9 mouse cellular contexts compared by ENCODE assay signal in the genomic region with DNA sequence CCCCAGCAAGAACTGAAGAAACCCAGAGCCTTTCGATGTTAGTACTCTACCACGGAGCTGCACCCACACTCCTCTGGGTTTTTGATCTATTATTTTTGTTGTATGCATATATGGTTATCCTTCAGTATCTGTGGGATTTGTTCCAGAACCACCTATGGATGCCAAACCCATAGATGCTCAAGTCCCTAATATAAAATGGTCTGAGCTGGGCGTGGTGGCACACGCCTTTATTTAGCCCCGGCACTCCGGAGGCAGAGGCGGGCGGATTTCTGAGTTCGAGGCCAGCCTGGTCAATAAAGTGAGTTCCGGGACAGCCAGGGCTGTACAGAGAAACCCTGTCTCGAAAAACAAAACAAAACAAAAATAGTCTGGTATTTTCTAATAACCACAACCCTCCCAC. TPM values are rescaled to one million over a fixed set of nuclear protein-coding genes. Genes with fewer than 3 reads are reported as not detected.
DNase-seq lines count a peak whose midpoint lies in the region; ATAC-seq and TF ChIP-seq lines count a peak whose summit lies in the region.
"Had no signal": no experiment of that assay in that cellular context is flagged by ENCODE, and none has a peak within 500 bp of the region (broad histone marks: within the 10 kb centered on the region; RNA-seq: fewer than 3 reads in every experiment).

No protein-coding gene starts in this region.

- peak overlapping the region; percentile 58 for H3K9ac ChIP-seq in lung, embryonic 14.5 days
- peak overlapping the region; percentile 99 for H3K9ac ChIP-seq in limb, embryonic 14.5 days (ENCODE audit: low read depth, low read length, severe bottlenecking)

- H3K9me3 ChIP-seq in lung, embryonic 14.5 days (ENCODE audit: low read depth, low read length) = no peaks in the 10 kb centered on the region
- no peaks in the 10 kb centered on the region for H3K9me3 ChIP-seq in forebrain, embryonic 10.5 days
- H3K9me3 ChIP-seq in limb, embryonic 14.5 days (ENCODE audit: control insufficient read depth, low read length) = no peaks in the 10 kb centered on the region

- H3K27ac ChIP-seq in lung, embryonic 14.5 days (ENCODE audit: low read depth) = peak overlapping the region; percentile 88
- peak overlapping the region; percentile 100 for H3K27ac ChIP-seq in forebrain, embryonic 10.5 days
- H3K27ac ChIP-seq in limb, embryonic 14.5 days (replicated peaks; ENCODE audit: low read depth, low read length) = peak overlapping the region; percentile 75
- peak overlapping the region; percentile 49 for H3K27ac ChIP-seq in olfactory bulb, adult 2 months (ENCODE audit: insufficient read depth, low read depth, low read length)

- TF ChIP-seq CTCF in lung, embryonic 14.5 days (IDR thresholded peaks at IDR 0.05; ENCODE audit: low read depth) = no peak
- no peak for TF ChIP-seq CTCF in olfactory bulb, adult 2 months (IDR thresholded peaks at IDR 0.05; ENCODE audit: insufficient read depth, low read depth, low read length)

- no peak for TF ChIP-seq POLR2A in limb, embryonic 14.5 days (IDR thresholded peaks at IDR 0.05; ENCODE audit: borderline replicate concordance, extremely low read depth, insufficient read depth, insufficient read length)
- TF ChIP-seq POLR2A in olfactory bulb, adult 2 months (IDR thresholded peaks at IDR 0.05; ENCODE audit: insufficient read depth, low read depth, low read length) = no peak

- peak overlapping the region; percentile 66 for H3K4me2 ChIP-seq in lung, embryonic 14.5 days
- peak overlapping the region; percentile 46 for H3K4me2 ChIP-seq in limb, embryonic 14.5 days (replicated peaks; ENCODE audit: low read depth, low read length, severe bottlenecking)

- peak; percentile 26 for DNase-seq in lung, embryonic 14.5 days
- no peak for DNase-seq in lung, postnatal 10 days
- no peak for DNase-seq in forebrain, embryonic 10.5 days (ENCODE audit: extremely low spot score, low spot score)
- no peak for DNase-seq in limb, embryonic 14.5 days (ENCODE audit: low spot score)
- no peak for DNase-seq in cerebellum, postnatal 10 days
- DNase-seq in layer of hippocampus, postnatal 25 days (ENCODE audit: extremely low spot score in 1 of 2, low spot score in 1 of 2) = no peak
- DNase-seq in thymus, postnatal 36 days = no peak

- H3K4me1 ChIP-seq in lung, embryonic 14.5 days (ENCODE audit: insufficient read depth) = peaks cover 3% of the 10 kb centered on the region; the same call in 1 of the 2 replicates
- H3K4me1 ChIP-seq in forebrain, embryonic 10.5 days = peaks cover 19% of the 10 kb centered on the region
- H3K4me1 ChIP-seq in limb, embryonic 14.5 days (ENCODE audit: control insufficient read depth, insufficient read depth, low read length) = peaks cover 12% of the 10 kb centered on the region
- peaks cover 6% of the 10 kb centered on the region for H3K4me1 ChIP-seq in olfactory bulb, adult 2 months (ENCODE audit: control insufficient read depth, insufficient read depth, low read length)

- WGBS in lung, embryonic 14.5 days = 52% methylated on average over 11 of the region's 11 CpGs
- 75% methylated on average over 11 of the region's 11 CpGs for WGBS in forebrain, embryonic 10.5 days
- WGBS in limb, embryonic 14.5 days = 53% methylated on average over 11 of the region's 11 CpGs
- WGBS in olfactory bulb, adult 2 months = 47% methylated on average over 11 of the region's 11 CpGs

- ATAC-seq in lung, embryonic 14.5 days (ENCODE audit: insufficient read depth) = no peak; the same call in 1 of the 2 replicates
- ATAC-seq in limb, embryonic 14.5 days (ENCODE audit: low FRiP score, low read depth) = peak; percentile 3; the same call in 1 of the 2 replicates

- no peaks in the 10 kb centered on the region for H3K27me3 ChIP-seq in lung, embryonic 14.5 days (ENCODE audit: insufficient read depth, low read length)
- H3K27me3 ChIP-seq in forebrain, embryonic 10.5 days (ENCODE audit: poor library complexity, severe bottlenecking) = no peaks in the 10 kb centered on the region
- H3K27me3 ChIP-seq in limb, embryonic 14.5 days (ENCODE audit: control insufficient read depth, insufficient read depth, low read length) = no peaks in the 10 kb centered on the region

- H3K4me3 ChIP-seq in lung, embryonic 14.5 days (ENCODE audit: low read depth, low read length) = peak overlapping the region; percentile 100
- peak overlapping the region; percentile 100 for H3K4me3 ChIP-seq in forebrain, embryonic 10.5 days
- H3K4me3 ChIP-seq in limb, embryonic 14.5 days (replicated peaks; ENCODE audit: low read length) = peak overlapping the region; percentile 100
- peak overlapping the region; percentile 21; the same call in 1 of the 2 replicates for H3K4me3 ChIP-seq in olfactory bulb, adult 2 months (ENCODE audit: insufficient read depth, low read depth, low read length)

- H3K36me3 ChIP-seq in lung, embryonic 14.5 days (ENCODE audit: insufficient read depth) = peaks cover 54% of the 10 kb centered on the region
- H3K36me3 ChIP-seq in forebrain, embryonic 10.5 days (replicated peaks) = peaks cover 57% of the 10 kb centered on the region
- H3K36me3 ChIP-seq in limb, embryonic 14.5 days (ENCODE audit: control insufficient read depth, insufficient read depth, low read length) = peaks cover 55% of the 10 kb centered on the region

RNA-seq across cellular contexts. Expression of a gene that starts 0.6 kb away (rescaled TPM):
- 2,022 and 2,170 TPM in 2 replicates for polyA plus RNA-seq in lung, embryonic 14.5 days (2014; fragmentation: Nextera tagmentation; extraction: Ambion mirVana)
- 1,594 and 1,616 TPM in 2 replicates for polyA plus RNA-seq in forebrain, embryonic 10.5 days (2016; fragmentation: Nextera tagmentation; extraction: Ambion mirVana)
- 2,717 and 3,331 TPM in 2 replicates for polyA plus RNA-seq in limb, embryonic 14.5 days (2012; rRNA removed)
- 2,066 and 2,128 TPM in 2 replicates for polyA plus RNA-seq in limb, embryonic 14.5 days (2014; fragmentation: Nextera tagmentation; extraction: Ambion mirVana)
- polyA plus RNA-seq in olfactory bulb, adult 2 months (2012; ENCODE audit: insufficient read depth, insufficient read length, low replicate concordance, missing spikeins) = 1,091 TPM in 1 of 2 replicates, not detected in the other
- 100 to 1,000 TPM; 415 to 483 TPM for total RNA-seq in layer of hippocampus, postnatal 25 days (2021)

RNA-seq across cellular contexts. Expression of a gene that starts 16.7 kb away (rescaled TPM):
- 26.9 and 31.4 TPM in 2 replicates for polyA plus RNA-seq in lung, embryonic 14.5 days (2014; fragmentation: Nextera tagmentation; extraction: Ambion mirVana)
- polyA plus RNA-seq in forebrain, embryonic 10.5 days (2016; fragmentation: Nextera tagmentation; extraction: Ambion mirVana) = 40.8 and 44.3 TPM in 2 replicates
- 31.9 and 34.9 TPM in 2 replicates for polyA plus RNA-seq in limb, embryonic 14.5 days (2012; rRNA removed)
- 25.7 and 26.0 TPM in 2 replicates for polyA plus RNA-seq in limb, embryonic 14.5 days (2014; fragmentation: Nextera tagmentation; extraction: Ambion mirVana)
- not detected in 2 replicates for polyA plus RNA-seq in olfactory bulb, adult 2 months (2012; ENCODE audit: insufficient read depth, insufficient read length, low replicate concordance, missing spikeins)
- total RNA-seq in layer of hippocampus, postnatal 25 days (2021) = 10 to 100 TPM; 23.2 to 32.4 TPM

RNA-seq across cellular contexts. Expression of a gene that starts 22.6 kb away (rescaled TPM):
- polyA plus RNA-seq in lung, embryonic 14.5 days (2014; fragmentation: Nextera tagmentation; extraction: Ambion mirVana) = not detected in 2 replicates
- 1.7 and 1.9 TPM in 2 replicates for polyA plus RNA-seq in forebrain, embryonic 10.5 days (2016; fragmentation: Nextera tagmentation; extraction: Ambion mirVana)
- not detected in 2 replicates for polyA plus RNA-seq in limb, embryonic 14.5 days (2012; rRNA removed)
- polyA plus RNA-seq in limb, embryonic 14.5 days (2014; fragmentation: Nextera tagmentation; extraction: Ambion mirVana) = not detected in 2 replicates
- 425 TPM in 1 of 2 replicates, not detected in the other for polyA plus RNA-seq in olfactory bulb, adult 2 months (2012; ENCODE audit: insufficient read depth, insufficient read length, low replicate concordance, missing spikeins)
- 100 to 1,000 TPM; 605 to 677 TPM for total RNA-seq in layer of hippocampus, postnatal 25 days (2021)

RNA-seq across cellular contexts. Expression of a gene that starts 35.0 kb away (rescaled TPM):
- polyA plus RNA-seq in lung, embryonic 14.5 days (2014; fragmentation: Nextera tagmentation; extraction: Ambion mirVana) = 0.16 TPM in 1 of 2 replicates, not detected in the other
- polyA plus RNA-seq in forebrain, embryonic 10.5 days (2016; fragmentation: Nextera tagmentation; extraction: Ambion mirVana) = not detected in 2 replicates
- 1.6 and 2.4 TPM in 2 replicates for polyA plus RNA-seq in limb, embryonic 14.5 days (2012; rRNA removed)
- 3.4 and 4.0 TPM in 2 replicates for polyA plus RNA-seq in limb, embryonic 14.5 days (2014; fragmentation: Nextera tagmentation; extraction: Ambion mirVana)
- polyA plus RNA-seq in olfactory bulb, adult 2 months (2012; ENCODE audit: insufficient read depth, insufficient read length, low replicate concordance, missing spikeins) = not detected in 2 replicates
- not detected for total RNA-seq in layer of hippocampus, postnatal 25 days (2021)
- polyA plus RNA-seq: gonadal fat pad, adult 2 months had no signal

RNA-seq across cellular contexts. Expression of a gene that starts 57.2 kb away (rescaled TPM):
- 8.7 and 9.7 TPM in 2 replicates for polyA plus RNA-seq in lung, embryonic 14.5 days (2014; fragmentation: Nextera tagmentation; extraction: Ambion mirVana)
- polyA plus RNA-seq in forebrain, embryonic 10.5 days (2016; fragmentation: Nextera tagmentation; extraction: Ambion mirVana) = 4.7 and 4.8 TPM in 2 replicates
- 11.0 and 12.3 TPM in 2 replicates for polyA plus RNA-seq in limb, embryonic 14.5 days (2012; rRNA removed)
- 10.1 and 12.5 TPM in 2 replicates for polyA plus RNA-seq in limb, embryonic 14.5 days (2014; fragmentation: Nextera tagmentation; extraction: Ambion mirVana)
- polyA plus RNA-seq in olfactory bulb, adult 2 months (2012; ENCODE audit: insufficient read depth, insufficient read length, low replicate concordance, missing spikeins) = not detected in 2 replicates
- total RNA-seq in layer of hippocampus, postnatal 25 days (2021) = 10 to 100 TPM; 31.0 to 37.4 TPM

Comparison
In these comparisons a context has a peak if more than half of its experiments do, and no peak if none do; other contexts are left out.
1. H3K27ac ChIP-seq: peak in every context shown above with its lines; median percentile 100 in forebrain, embryonic 10.5 days; 88 in lung, embryonic 14.5 days; 75 in limb, embryonic 14.5 days; 49 in olfactory bulb, adult 2 months.
2. H3K4me3 ChIP-seq: peak in every context shown above with its lines; median percentile 100 in lung, embryonic 14.5 days; 100 in forebrain, embryonic 10.5 days; 100 in limb, embryonic 14.5 days; 21 in olfactory bulb, adult 2 months.
3. RNA of a gene that starts 16.7 kb away (polyA plus RNA-seq): 40.8 to 44.3 TPM in forebrain, embryonic 10.5 days, 25.7 to 34.9 TPM in limb, embryonic 14.5 days and 26.9 to 31.4 TPM in lung, embryonic 14.5 days; not detected in olfactory bulb, adult 2 months; every median in the first group is over 10 times any median in the second.